Mouse (Mus musculus): ENCODE measurements around the gene Spi1.

Gene Spi1

DNA sequence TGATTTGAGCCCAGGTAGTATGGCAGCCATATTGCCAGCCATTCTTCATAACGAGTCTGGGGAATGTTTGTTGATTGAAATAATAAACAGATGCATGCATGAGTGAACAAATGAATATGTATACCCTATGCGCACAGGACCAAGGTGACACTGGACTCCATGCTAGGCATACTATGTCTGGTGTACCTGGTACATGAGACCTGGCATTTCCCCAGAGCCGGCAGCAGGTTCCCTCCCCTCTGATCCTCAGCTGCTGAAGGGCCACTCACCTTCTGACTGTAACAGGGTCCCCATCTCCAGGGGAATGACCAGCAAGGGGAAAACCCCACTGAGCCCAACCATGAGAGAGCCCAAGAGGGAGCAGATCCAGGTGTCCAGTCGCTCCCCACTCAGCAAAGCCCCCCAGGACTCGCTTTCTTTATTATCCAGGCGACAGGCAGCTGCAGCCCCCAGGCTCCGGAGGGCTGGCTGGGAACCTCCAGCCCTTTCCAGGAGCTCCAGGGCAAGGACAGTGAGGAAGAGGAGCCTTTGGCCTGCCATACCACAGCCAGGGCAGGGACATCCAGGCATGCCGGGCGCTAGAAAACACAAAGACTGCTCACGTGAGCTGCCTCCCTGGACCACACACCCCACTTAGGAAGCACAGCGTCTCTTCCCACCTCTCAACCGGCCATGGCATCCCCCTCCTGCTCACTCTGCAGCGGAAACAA lies 13.9 kb upstream of the Spi1 start:
- DNase-seq (ENCODE audit: low spot score in 2 of 2), result no peak

DNA sequence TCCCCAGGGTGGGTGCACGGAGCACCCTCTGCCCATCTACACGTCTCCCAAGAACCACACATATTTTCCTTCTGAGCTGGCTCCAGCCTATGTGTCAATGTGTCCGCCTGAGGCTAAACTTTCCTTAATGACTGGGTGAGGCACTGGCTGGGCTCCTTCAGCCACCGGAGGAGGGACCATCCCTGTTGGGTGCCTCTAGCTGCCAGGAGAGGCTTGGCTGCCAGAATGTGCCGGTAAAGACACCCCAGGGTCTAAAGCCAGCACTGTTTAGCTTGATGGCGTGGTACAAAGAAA lies 13.4 kb upstream of the Spi1 start:
- no peak for DNase-seq (ENCODE audit: low spot score in 2 of 2)

DNA sequence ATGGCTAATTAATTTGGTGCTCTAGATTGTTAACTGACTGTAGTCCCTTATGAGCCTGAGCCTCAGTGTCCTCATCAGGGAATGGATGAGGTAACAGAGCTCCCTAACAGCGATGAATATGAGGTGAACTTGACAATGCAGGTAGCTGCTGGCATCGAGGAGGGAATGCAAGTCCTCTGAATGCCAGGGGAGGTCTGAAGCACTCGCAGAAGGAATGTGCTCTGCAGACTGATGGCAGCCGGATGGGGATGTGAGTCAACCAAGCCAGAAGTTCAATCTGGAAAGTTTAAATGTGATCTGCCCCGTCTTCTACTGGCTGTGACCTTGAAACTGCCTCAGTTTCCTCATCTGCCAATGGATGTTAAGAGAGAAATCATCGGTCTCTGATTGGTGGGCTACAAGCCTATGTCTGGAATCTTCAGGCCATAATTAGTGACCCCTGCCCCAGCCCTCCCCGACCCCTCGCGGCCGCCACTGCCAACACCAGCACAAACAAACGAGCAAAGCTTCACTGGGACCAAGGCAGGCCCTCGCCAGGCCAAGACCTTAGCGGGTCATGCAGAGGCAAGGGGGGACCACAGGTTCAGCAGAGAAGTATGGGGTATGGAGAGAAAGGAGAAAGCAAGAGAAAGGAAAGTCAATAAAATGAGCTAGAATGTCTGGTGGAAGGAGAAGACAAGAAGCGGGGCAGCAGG lies 12.7 kb upstream of the Spi1 start:
- no peak for DNase-seq (ENCODE audit: low spot score in 2 of 2)

DNA sequence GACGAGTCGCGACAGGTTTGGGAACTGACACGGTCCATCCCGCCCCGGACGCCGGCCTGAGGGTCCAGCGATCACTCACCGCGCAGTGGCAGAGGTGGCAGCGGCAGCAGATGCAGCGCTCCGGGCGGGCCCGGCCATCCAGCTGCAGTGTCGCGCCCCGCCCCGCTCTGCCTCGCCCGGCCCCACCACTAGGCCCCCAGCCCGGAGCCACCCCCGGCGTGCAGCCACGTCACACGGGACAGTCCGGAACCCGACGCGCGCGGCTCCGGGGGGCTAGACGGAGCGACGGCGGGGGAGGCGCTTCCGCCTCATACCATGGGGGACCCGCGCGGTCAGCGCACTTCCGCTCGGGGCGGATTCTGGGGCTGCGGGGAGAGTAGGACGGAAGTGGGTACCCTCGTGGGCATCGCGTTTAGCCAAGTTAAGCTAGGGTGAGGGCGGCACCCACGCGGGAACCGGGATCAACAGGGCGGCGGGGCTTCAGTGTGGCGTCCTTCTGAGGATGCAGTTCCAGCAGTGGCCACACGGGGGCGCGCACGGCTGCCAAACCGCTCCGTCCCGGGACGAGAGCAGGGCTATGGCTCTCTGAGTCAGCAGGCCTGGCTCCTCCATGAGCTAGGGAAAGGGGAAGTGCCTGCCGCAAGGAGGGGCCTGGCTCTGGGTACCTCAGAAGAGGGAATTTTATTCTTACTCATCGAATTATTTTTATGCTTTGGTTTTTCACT lies 12.0 kb upstream of the Spi1 start, which contains the start of gene Slc39a13:
TSS of gene Slc39a13 (minus strand) at position 342 of the 725 bp plus-strand sequence.
- DNase-seq (ENCODE audit: low spot score in 2 of 2), result peak; percentile 94 to 95

DNA sequence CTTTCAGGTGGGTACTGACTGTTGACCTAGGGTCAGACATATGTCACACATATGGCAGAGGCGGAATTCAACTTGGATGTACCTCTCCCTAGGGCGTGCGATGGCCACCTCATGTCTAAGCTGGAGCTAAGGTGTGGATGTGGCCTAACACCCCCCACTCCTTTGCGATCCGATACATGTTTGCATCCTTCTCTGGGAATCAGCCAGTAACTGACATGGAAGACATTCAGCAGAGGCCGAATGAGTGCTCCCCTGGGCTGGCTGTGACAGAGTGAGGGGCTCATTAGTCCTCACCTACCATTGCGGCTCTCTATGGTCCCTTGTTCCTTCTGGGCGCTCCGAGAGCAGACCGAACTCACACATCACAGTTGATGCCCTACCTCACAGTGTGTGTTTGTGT lies 11.1 kb upstream of the Spi1 start:
- DNase-seq (ENCODE audit: low spot score in 2 of 2), result no peak

DNA sequence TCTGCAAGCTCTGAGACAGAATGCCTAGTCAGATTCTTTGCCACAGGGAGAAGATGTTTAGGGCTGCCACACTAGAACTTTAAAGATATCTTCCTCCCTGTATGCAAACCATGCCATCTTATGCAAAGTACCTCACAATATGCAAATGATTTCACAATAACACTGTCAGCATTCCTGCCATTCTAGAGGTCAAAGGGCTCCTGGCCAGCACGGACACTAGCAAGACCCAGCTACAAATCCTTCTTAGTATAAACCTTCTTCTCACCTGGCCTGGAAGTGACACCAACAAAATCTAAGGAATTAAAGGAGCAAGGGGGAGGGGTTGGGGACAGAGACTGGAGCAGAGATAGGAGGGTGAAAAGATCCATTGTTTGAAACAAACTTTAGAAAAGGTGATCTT lies 10.1 kb upstream of the Spi1 start:
- no peak for DNase-seq (ENCODE audit: low spot score in 2 of 2)

DNA sequence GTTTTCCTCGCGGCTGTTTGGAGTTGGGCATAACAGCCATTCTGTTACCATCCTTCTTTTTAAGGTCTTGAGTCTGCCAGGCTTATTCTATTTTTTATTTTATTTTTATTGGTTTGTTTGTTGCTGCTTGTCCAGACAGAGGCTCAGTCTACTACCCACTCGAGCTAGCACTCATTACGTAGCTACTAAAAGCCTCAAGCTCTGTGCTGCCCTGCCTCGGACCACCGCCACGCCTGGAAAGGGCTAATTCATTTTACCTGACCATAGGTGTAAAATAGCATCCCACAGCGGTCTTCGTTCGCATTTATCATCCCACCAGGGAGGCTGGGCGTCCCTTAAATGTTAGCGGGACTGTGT lies 4.3 kb upstream of the Spi1 start:
- DNase-seq (ENCODE audit: low spot score in 2 of 2), result no peak

DNA sequence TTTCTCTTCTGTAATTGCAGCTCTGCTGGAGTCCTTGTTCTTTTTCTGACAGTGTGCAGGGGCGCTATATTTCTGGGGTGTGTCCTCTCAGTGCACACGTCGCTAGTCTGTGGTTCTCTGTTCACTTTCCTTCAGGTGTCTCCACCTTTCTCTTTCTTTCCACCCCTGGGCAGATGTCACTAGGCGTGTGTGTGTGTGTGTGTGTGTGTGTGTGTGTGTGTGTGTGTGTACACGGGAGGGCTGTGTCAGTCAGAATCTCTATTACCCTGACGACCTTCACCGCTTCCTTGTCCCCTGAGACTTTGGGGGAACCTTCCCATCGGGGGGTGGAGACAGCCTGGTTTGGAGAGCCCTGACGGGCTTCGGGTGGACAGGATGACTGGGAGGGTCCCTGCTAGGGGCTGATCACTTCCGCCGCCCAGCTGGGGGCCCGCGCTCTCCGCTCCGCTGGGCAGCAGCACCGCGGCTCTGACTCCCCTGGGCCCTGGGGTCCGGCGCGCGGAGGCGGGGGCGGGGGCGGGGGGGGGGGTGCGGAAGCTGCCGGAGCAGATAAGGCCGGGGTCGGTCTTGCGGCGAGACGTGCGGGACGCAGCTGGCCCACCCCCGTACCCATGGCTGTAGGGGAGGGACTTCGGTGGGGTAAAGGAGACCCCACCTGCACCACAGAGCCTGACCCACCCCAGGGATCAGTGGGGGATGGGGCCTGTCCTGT lies 3.7 kb upstream of the Spi1 start:
- DNase-seq (ENCODE audit: low spot score in 2 of 2), result no peak

DNA sequence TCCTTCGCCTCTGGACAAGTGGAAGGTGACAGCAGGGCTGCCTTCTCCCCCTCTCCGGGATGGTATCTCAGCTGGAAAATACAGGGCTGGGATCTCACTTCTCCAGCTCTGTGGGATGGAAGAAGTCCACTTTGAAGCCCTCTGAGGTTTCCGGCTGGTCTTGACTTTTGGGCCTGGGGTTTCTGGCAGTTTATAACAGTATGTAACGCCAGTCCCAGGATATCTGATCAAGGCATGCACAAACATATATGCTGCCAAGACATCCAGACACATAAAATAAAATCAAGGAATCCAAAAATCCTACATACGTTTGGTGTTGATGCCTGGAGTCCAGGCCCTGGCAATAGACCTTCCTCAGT lies 3.2 kb upstream of the Spi1 start:
- DNase-seq (ENCODE audit: low spot score in 2 of 2), result no peak

DNA sequence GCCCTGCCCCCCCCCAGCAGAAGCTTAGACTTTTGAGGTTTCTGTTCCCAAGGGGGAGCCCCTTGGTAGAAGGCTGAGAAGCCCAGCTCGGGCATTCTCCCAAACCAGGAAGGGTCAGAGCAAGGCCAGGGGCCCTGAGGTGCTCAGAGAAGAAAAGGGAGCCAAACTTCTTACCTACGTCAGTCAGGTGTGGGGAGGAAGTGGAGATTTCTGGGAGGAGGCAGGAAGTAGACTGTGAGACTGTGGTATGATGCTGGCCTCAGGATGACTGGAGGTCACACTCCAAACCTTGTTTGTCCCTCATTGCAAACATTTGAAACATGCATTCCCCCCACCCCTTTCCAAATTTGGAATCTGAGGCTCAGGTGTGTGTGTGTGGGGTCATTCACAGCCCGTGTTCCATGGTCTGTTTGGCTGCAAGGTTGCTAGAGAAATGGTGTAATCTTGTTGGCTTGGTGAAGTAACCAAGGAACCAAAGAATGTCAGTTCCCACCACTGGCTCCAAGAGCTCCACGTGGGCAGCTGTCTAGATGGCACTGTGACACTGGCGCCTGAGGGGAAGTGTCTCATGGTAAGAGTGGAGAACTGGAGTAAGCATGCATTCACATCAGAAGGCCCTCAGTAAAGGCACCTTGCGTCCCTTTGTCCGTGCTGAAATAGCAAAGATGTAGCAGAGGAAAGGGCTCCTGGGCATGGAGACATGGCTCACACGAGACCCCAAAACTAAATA lies 1.2 kb upstream of the Spi1 start:
- DNase-seq (ENCODE audit: low spot score in 2 of 2), result no peak

DNA sequence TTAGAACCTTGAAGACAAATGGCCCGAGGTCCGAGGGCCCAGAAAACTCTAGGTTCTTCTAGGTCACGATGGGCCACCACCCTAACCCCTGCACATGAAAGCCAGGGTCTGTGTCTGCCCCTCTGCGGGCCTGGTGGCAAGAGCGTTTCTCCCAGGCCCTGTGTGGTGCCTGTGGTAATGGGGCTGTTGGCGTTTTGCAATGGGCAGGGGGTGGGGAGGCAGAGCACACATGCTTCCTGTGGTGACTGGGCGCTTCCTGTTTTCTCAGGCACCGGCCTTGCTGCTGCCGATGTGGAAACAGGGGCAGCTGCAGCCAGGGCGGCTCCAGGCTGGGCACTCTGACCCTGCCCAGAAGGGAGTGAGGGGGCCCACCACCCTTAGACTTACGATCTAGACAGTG lies 654 bp downstream of the Spi1 start:
- DNase-seq (ENCODE audit: low spot score in 2 of 2), result no peak

DNA sequence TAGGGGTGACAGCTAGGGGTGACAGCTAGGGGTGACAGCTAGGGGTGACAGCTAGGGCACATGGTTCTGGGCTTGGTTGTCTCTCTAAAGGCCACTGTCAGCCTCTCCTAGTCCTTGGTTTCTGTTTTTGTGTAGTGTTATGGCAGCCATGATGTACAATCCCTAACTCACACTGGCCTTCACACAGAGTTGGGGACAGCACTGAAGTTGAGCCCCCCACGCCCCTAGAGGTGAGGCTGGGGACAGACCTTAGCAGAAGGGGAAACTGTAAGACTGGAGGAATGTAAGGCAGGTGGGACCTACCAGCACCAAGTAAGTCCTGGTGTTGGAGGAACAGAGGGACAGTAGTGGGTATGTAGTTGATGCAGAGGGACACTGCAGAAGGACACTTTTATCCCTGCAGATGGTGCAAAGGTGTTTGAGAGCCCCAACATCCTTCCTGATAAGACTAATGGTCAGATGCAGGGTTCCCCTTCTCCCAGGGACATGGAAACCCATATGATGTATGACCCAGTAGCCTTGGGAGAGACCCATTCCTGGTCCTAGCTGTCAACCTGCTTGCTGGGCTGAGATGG lies 1.3 kb downstream of the Spi1 start:
- no peak for DNase-seq (ENCODE audit: low spot score in 2 of 2)

DNA sequence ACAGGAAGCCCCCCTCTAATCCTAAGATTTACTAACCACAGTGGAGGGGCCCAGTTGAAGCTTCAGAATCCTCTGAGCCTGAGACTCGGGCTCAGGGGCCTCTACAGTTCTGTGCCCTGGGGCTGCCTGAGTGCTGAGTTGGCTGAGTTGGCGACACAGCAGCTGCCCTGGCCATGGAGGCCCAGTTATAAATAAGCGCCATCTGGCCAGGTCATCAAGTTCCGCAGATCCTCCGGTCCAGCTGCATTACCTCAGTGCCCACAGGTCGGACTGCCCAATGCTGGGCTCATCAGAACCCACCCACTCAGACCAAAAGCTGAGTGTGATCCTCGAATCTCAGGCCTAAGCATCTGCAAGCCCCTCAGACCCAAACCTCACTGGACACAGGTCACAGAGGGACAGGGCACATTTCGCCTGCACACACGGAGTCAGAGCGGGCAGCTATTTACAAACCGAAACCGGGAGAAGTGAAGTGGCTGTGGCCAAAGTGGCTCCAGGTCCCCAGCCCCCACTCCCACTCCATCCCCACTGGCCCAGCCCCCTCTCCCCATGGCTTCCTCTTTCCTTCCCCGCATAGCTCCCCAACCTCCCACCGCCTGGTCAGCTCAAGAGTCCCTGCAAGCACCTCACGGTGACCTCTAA lies 2.1 kb downstream of the Spi1 start:
- DNase-seq (ENCODE audit: low spot score in 2 of 2), result no peak

DNA sequence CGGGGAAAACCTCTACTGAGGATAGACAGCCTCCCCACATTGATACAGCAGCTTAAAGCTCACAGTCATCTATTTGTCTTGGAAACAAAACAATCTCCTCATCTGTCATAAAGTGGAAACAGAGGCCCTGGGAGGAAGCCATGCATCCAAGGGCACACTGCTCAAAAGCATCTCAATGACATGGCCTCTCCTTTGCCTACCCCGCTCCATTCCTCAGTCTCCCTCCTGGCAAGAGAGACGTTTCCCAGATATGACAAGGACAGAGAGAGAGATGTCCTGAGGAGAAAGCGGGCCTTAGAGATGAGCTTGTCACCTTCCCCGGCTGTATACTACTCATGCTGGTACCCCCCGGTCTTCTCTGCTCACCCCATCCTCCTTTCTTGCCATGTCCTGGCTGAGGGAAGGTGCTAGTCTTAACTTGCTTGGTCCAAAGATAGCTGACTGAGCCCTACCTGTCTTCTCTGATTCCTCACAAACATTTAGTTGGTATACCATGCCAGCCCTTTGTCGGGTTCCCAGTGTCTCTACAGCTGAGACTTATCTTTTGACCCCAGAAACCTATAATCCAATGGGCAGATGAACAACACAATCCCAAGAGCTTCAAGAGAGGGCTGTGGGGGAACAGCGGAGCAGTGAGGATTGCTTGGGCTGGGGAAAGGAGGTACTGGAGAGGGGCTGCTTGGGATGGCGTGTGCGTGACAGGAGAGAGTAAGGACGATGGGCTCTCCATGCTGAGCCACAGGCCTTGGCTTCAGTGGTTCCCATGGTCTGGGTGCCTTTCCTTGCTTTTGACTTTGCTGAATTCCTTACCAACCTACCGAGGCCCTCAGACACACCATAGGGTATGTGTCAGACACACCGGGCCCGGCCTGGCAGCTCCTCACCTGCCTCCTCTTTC lies 3.6 kb downstream of the Spi1 start:
- DNase-seq (ENCODE audit: low spot score in 2 of 2), result no peak

DNA sequence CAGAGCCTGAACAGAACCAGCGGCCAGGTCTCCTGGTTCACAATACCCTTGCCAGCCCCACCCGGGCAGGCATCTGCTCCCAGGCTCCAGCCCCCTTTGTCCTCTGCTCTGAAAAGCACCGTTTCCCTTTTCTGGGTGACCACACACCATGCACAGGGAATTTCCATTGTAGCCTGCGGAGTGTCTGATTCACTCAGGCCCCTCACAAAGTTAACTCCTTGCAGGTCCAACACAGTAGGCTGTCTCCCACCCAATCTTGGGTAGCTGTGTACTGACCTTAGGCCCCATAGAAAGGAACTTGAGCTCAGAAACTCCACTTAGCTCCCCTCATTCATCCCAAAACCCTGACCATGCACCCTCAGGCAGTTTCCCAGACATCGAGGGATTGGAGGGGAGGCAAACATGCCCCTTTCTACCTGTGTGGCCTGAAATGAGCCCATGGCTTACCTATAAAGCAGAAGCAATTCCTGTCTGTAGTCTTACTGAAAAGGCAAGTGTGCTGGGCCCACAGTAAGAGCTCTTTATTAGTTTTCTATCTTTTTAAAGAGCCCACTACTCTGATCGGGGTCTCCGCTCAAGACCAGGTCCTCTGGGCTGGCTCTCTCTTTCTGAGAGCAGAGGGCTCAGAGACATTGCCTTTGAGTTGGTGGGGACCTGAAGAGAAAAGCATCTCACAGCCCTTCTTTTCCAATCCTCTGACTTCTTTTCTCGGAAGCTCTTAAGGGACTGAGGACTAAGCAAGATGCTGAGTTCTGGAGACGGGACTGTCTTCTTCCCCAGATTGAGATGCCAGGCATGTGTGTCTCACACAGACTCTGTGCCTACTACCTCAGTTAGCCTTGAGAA lies 4.4 kb downstream of the Spi1 start:
- no peak for DNase-seq (ENCODE audit: low spot score in 2 of 2)

DNA sequence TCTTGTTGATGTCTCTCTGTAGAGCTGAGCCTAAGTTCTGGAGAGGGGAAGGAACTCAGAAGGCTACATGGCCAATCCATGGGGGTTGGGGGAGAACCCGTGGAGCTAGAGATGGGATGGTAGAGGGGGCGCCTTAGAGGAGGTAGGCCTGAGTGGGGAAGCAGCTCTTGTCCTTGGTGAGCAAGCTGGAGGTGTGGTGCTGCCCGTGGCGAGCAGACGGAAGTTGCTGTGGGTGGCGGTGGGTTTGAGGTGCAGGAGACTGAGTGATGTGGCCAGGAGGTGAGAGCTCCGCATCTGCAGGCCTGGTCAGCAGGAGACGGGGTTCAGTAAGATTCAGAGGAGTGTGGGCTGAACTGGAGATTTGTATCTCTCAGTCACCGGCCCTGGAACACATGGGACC lies 5.3 kb downstream of the Spi1 start:
- no peak for DNase-seq (ENCODE audit: low spot score in 2 of 2)

DNA sequence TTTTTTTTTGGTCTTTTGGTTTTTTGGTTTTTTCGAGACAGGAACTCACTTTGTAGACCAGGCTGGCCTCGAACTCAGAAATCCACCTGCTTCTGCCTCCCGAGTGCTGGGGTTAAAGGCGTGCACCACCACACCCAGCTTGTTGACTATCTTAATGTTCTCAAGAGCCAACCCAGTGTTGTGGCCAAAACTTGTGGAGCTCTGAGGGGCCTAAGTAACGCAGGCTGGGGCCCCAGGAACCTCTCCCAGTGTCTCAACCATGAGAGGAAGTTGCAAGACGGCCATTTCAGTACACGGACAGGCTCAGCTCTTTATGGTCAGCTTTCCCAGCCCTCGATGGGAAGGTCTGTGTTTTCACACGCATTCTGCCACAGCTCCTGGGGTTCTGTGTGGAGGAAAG lies 6.8 kb downstream of the Spi1 start:
- no peak for DNase-seq (ENCODE audit: low spot score in 2 of 2)

DNA sequence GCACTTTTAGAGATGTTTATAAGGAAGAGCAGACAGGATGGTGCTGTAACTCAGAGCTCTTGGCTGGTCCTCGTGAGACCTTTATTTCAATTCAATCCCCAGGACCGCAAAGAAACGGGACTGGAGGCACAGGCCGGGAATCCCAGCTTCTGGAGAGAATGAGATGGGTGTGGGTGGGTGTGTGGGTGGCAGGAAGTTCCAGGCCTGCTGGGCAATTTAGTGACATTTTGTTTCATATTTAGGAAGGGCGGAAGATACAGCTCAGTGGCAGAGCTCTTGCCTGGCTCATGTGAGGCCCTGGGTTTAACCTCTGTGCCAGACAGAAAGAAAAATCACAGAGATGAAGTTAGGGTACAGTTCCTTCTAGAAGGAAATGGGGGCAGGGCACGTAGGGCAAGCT lies 8.0 kb downstream of the Spi1 start:
- no peak for DNase-seq (ENCODE audit: low spot score in 2 of 2)

DNA sequence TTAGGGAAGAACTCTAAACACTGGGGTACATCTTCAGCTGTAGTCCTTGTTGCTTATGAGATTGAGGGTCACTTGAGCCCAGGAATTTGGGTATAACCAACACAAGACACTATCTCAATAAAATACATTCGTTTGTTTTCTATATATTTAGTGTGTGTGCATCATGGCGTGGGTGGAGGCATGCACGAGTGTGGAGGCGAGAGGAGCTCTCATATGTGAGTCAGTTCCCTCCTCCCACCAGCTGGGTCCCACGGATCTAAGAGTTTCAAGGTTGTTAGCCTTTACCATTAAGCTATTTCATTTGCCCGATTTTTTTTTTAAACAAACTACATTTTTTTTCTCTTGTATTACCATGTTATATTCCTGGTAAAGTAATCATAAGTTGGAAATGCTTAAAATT lies 8.6 kb downstream of the Spi1 start:
- DNase-seq (ENCODE audit: low spot score in 2 of 2), result no peak
